Mouse (Mus musculus) forebrain, embryonic 14.5 days (tissue): ENCODE measurements at regions not wholly inside any gene's neighbourhood (a gene's known extent, or its start where the extent isn't known, plus 50 kb on each side); places are given as distances from the start of the nearest gene placed in this dataset.
A peak's percentile ranks its signal among the peaks of the same experiment; 100 is the strongest.
"Not testable (repeated sequence)": the region's sequence is repeated elsewhere in the genome, so short reads cannot be mapped to it uniquely, and the experiment has no call there.

Source experiments
- ATAC-seq: fragments of 200-750 bp; cut with Nextera tagmentation; 2 replicates; pipeline ENCODE4 v1.8.0; 2017; ENCODE audit warnings: mild to moderate bottlenecking, moderate library complexity
- DNase-seq: peaks from one replicate; pipeline ENCODE4 v3.0.0-alpha.2; 2015; ENCODE audit warnings: low spot score
- H3K27ac ChIP-seq: fragments of 300-500 bp; sonication (generic); 2 replicates; pipeline ENCODE4 v1.5.1; 2014; ENCODE audit warnings: low read depth, mild to moderate bottlenecking, control low read depth, low read length, moderate library complexity
- H3K27me3 ChIP-seq: fragments of 300-500 bp; sonication (generic); replicated peaks from 2 replicates; pipeline ENCODE4 v1.6.1; 2014; ENCODE audit warnings: low read length, control low read depth, mixed read lengths; ENCODE audit not compliant: control insufficient read depth, insufficient read depth
- H3K36me3 ChIP-seq: fragments of 300-500 bp; sonication (generic); 2 replicates; pipeline ENCODE4 v1.6.1; 2014; ENCODE audit warnings: low read length, control low read depth; ENCODE audit not compliant: control insufficient read depth, insufficient read depth
- H3K4me1 ChIP-seq: fragments of 300-500 bp; sonication (generic); 2 replicates; pipeline ENCODE4 v1.6.1; 2014; ENCODE audit warnings: antibody characterized with exemption, low read length, control low read depth; ENCODE audit not compliant: control insufficient read depth, insufficient read depth
- H3K4me2 ChIP-seq: fragments of 300-500 bp; sonication (generic); 2 replicates; pipeline ENCODE4 v1.6.1; 2014; ENCODE audit warnings: mild to moderate bottlenecking, control low read depth, low read length
- H3K4me3 ChIP-seq: fragments of 300-500 bp; sonication (generic); 2 replicates; pipeline ENCODE4 v1.5.1; 2014; ENCODE audit warnings: low read depth, low read length, control low read depth
- H3K9ac ChIP-seq: fragments of 300-500 bp; sonication (generic); 2 replicates; pipeline ENCODE4 v1.6.1; 2014; ENCODE audit warnings: mild to moderate bottlenecking, low read length, control low read depth, moderate library complexity
- H3K9me3 ChIP-seq: fragments of 300-500 bp; sonication (generic); replicated peaks from 2 replicates; pipeline ENCODE4 v1.6.1; 2016; ENCODE audit warnings: low read length, control low read depth, mixed read lengths; ENCODE audit not compliant: control insufficient read depth
- WGBS: fragments of 180-500 bp; shearing (Covaris S2); extraction: QIAGEN DNeasy Blood & Tissue Kit; methylation state at CpG from one replicate; pipeline ENCODE4 v1.1.7; 2014; 5-methylcytosine and 5-hydroxymethylcytosine counted together

- not testable (repeated sequence) for H3K9me3 ChIP-seq, H3K4me1 ChIP-seq, ATAC-seq, H3K4me3 ChIP-seq, H3K27me3 ChIP-seq, H3K27ac ChIP-seq, H3K9ac ChIP-seq, H3K36me3 ChIP-seq, H3K4me2 ChIP-seq, DNase-seq
- WGBS: 37% methylated on average over 2 of the region's 2 CpGs
Observed at GRCm38 (mm10) chr3:6922647-6923046, 302.4 kb upstream of the 1700008P02Rik start.

GRCm38 (mm10) chr3:6920253-6920652 is 300.0 kb upstream of the 1700008P02Rik start:
- no peak overlapping the region for H3K27ac ChIP-seq
- H3K36me3 ChIP-seq: no peaks in the 10 kb centered on the region
- no peaks in the 10 kb centered on the region for H3K27me3 ChIP-seq
- H3K4me1 ChIP-seq: no peaks in the 10 kb centered on the region
- no peak overlapping the region for H3K4me3 ChIP-seq
- ATAC-seq (no peak), DNase-seq (no peak)
- H3K9ac ChIP-seq: no peak overlapping the region
- no peaks in the 10 kb centered on the region for H3K9me3 ChIP-seq
- no peak overlapping the region for H3K4me2 ChIP-seq
- 90% methylated on average over 3 of the region's 3 CpGs for WGBS

- no peak for DNase-seq
- no peak overlapping the region for H3K9ac ChIP-seq
- peaks cover 11% of the 10 kb centered on the region; the same call in 1 of the 2 replicates for H3K4me1 ChIP-seq
- WGBS: 7% methylated on average over 1 of the region's 1 CpGs
- no peak for ATAC-seq
- no peak overlapping the region for H3K4me3 ChIP-seq
- no peaks in the 10 kb centered on the region for H3K9me3 ChIP-seq
- H3K27me3 ChIP-seq: peaks cover 9% of the 10 kb centered on the region; the same call in 1 of the 2 replicates
- no peak overlapping the region for H3K27ac ChIP-seq
- no peaks in the 10 kb centered on the region for H3K36me3 ChIP-seq
- H3K4me2 ChIP-seq: no peak overlapping the region
Observed at GRCm38 (mm10) chr3:6887936-6888335, 267.7 kb upstream of the 1700008P02Rik start.

- WGBS: 8% methylated on average over 7 of the region's 7 CpGs
- DNase-seq (peak; percentile 96), ATAC-seq (peak; percentile 95)
- Histone ChIP-seq H3K4me3 (no peak overlapping the region), H3K9me3 (no peaks in the 10 kb centered on the region), H3K27me3 (peaks cover 9% of the 10 kb centered on the region; the same call in 1 of the 2 replicates), H3K9ac (no peak overlapping the region), H3K4me1 (peaks cover 11% of the 10 kb centered on the region; the same call in 1 of the 2 replicates), H3K36me3 (no peaks in the 10 kb centered on the region), H3K4me2 (no peak overlapping the region; the same call in 1 of the 2 replicates), H3K27ac (no peak overlapping the region; the same call in 1 of the 2 replicates)
Observed at GRCm38 (mm10) chr3:6887053-6887700, 266.9 kb upstream of the 1700008P02Rik start.

GRCm38 (mm10) chr3:6886200-6887052 is 266.2 kb upstream of the 1700008P02Rik start:
- H3K27me3 ChIP-seq: peaks cover 8% of the 10 kb centered on the region; the same call in 1 of the 2 replicates
- 38% methylated on average over 4 of the region's 4 CpGs for WGBS
- no peaks in the 10 kb centered on the region for H3K9me3 ChIP-seq
- H3K27ac ChIP-seq: peak overlapping the region; percentile 17; the same call in 1 of the 2 replicates
- H3K4me3 ChIP-seq: no peak overlapping the region
- ATAC-seq: peak; percentile 79
- peaks cover 11% of the 10 kb centered on the region; the same call in 1 of the 2 replicates for H3K4me1 ChIP-seq
- H3K9ac ChIP-seq: no peak overlapping the region
- no peaks in the 10 kb centered on the region for H3K36me3 ChIP-seq
- H3K4me2 ChIP-seq: no peak overlapping the region
- no peak for DNase-seq

GRCm38 (mm10) chr3:6883401-6883800 is 263.2 kb upstream of the 1700008P02Rik start:
- H3K27ac ChIP-seq: no peak overlapping the region
- ATAC-seq (no peak), DNase-seq (no peak)
- H3K4me1 ChIP-seq: peaks cover 11% of the 10 kb centered on the region; the same call in 1 of the 2 replicates
- no peaks in the 10 kb centered on the region for H3K9me3 ChIP-seq
- 56% methylated on average over 1 of the region's 1 CpGs for WGBS
- H3K9ac ChIP-seq: no peak overlapping the region
- no peaks in the 10 kb centered on the region for H3K27me3 ChIP-seq
- no peak overlapping the region for H3K4me2 ChIP-seq
- H3K36me3 ChIP-seq: no peaks in the 10 kb centered on the region
- no peak overlapping the region for H3K4me3 ChIP-seq

- ATAC-seq: no peak
- no peak overlapping the region for H3K27ac ChIP-seq
- H3K4me2 ChIP-seq: no peak overlapping the region
- no peak overlapping the region for H3K4me3 ChIP-seq
- no peaks in the 10 kb centered on the region for H3K36me3 ChIP-seq
- no peaks in the 10 kb centered on the region for H3K4me1 ChIP-seq
- no peaks in the 10 kb centered on the region for H3K27me3 ChIP-seq
- WGBS: 76% methylated on average over 5 of the region's 5 CpGs
- DNase-seq: no peak
- H3K9me3 ChIP-seq: no peaks in the 10 kb centered on the region
- no peak overlapping the region for H3K9ac ChIP-seq
Observed at GRCm38 (mm10) chr3:6876265-6876664, 256.0 kb upstream of the 1700008P02Rik start.

- Histone ChIP-seq H3K4me3 (no peak overlapping the region), H3K9ac (no peak overlapping the region), H3K4me1 (no peaks in the 10 kb centered on the region), H3K36me3 (no peaks in the 10 kb centered on the region), H3K27ac (no peak overlapping the region), H3K27me3 (no peaks in the 10 kb centered on the region), H3K4me2 (no peak overlapping the region), H3K9me3 (no peaks in the 10 kb centered on the region)
- 61% methylated on average over 3 of the region's 3 CpGs for WGBS
- no peak; the same call in 1 of the 2 replicates for ATAC-seq
- DNase-seq: no peak
Observed at GRCm38 (mm10) chr3:6872170-6872569, 251.9 kb upstream of the 1700008P02Rik start.

- WGBS: 91% methylated on average over 2 of the region's 2 CpGs
- H3K9me3 ChIP-seq: no peaks in the 10 kb centered on the region
- no peak overlapping the region for H3K27ac ChIP-seq
- no peaks in the 10 kb centered on the region for H3K27me3 ChIP-seq
- no peak overlapping the region for H3K9ac ChIP-seq
- no peak for ATAC-seq
- no peaks in the 10 kb centered on the region for H3K36me3 ChIP-seq
- DNase-seq: no peak
- no peak overlapping the region for H3K4me2 ChIP-seq
- no peak overlapping the region for H3K4me3 ChIP-seq
- no peaks in the 10 kb centered on the region for H3K4me1 ChIP-seq
Observed at GRCm38 (mm10) chr3:6871752-6872151, 251.5 kb upstream of the 1700008P02Rik start.
